Mouse (Mus musculus) CH12.LX (cell line): Measurements from ENCODE around the gene Mbl2. TPM values are rescaled to one million over a fixed set of nuclear protein-coding genes. Genes with fewer than 3 reads are reported as not detected.
A peak's percentile ranks its signal among the peaks of the same experiment; 100 is the strongest.

Experiments used
- DNase-seq: peaks from one replicate; pipeline ENCODE4 v3.0.0-alpha.2; 2013; ENCODE audit errors: extremely low read depth
- H3K27ac ChIP-seq: 2 replicates; pipeline ENCODE4 v1.5.1; 2012; ENCODE audit warnings: low read depth, mild to moderate bottlenecking, control low read depth, moderate library complexity; ENCODE audit not compliant: insufficient read depth
- H3K27me3 ChIP-seq: replicated peaks from 2 replicates; pipeline ENCODE3; 2012; ENCODE audit warnings: inconsistent platforms
- H3K36me3 ChIP-seq, 2 experiments: replicated peaks in 1 of 2; 2 replicates each; pipeline versions ENCODE3 to v1.6.1; 2012; ENCODE audit warnings: inconsistent platforms in 1 of 2, low read length in 1 of 2, mild to moderate bottlenecking in 1 of 2, mixed read lengths in 1 of 2, moderate library complexity in 1 of 2; ENCODE audit not compliant: control insufficient read depth in 1 of 2, insufficient read depth in 1 of 2
- H3K4me1 ChIP-seq, 2 experiments: 2 replicates each; pipeline ENCODE4 v1.6.1; 2012; ENCODE audit warnings: inconsistent platforms in 1 of 2, moderate library complexity in 1 of 2; ENCODE audit not compliant: insufficient read depth in 2 of 2, control insufficient read depth in 1 of 2
- H3K4me2 ChIP-seq: 2 replicates; pipeline ENCODE4 v1.6.1; 2012; ENCODE audit warnings: low read depth, mild to moderate bottlenecking, control low read depth; ENCODE audit not compliant: poor library complexity, insufficient read depth, severe bottlenecking
- H3K4me3 ChIP-seq, 3 experiments: fragments of 150-350 bp in 1 of 3; sonication (generic) in 1 of 3; replicated peaks in 1 of 3; 2 replicates each; pipeline versions ENCODE3 to v1.5.1; 2011 to 2012; ENCODE audit warnings: low read depth in 2 of 3, low read length in 2 of 3, mild to moderate bottlenecking in 2 of 3, moderate library complexity in 2 of 3, control low read depth in 1 of 3, improper control_type of control experiment in 1 of 3, inconsistent platforms in 1 of 3, mixed read lengths in 1 of 3; ENCODE audit not compliant: poor library complexity in 1 of 3
- H3K79me2 ChIP-seq: replicated peaks from 2 replicates; pipeline ENCODE4 v1.6.1; 2012; ENCODE audit warnings: mild to moderate bottlenecking, moderate library complexity; ENCODE audit not compliant: control insufficient read depth, poor library complexity, insufficient read depth, severe bottlenecking; ENCODE audit errors: extremely low read depth
- H3K9ac ChIP-seq: 2 replicates; pipeline ENCODE4 v1.6.1; 2012; ENCODE audit warnings: low read depth, mild to moderate bottlenecking, control low read depth, moderate library complexity; ENCODE audit not compliant: insufficient read depth
- H3K9me3 ChIP-seq: replicated peaks from 2 replicates; pipeline ENCODE3; 2012; ENCODE audit warnings: low read length, inconsistent platforms, mixed read lengths
- BHLHE40 ChIP-seq: IDR thresholded peaks from 2 replicates; pipeline ENCODE4 v1.6.1; 2011; ENCODE audit warnings: mild to moderate bottlenecking, low read depth, low read length, improper control_type of control experiment
- CHD1 ChIP-seq: IDR thresholded peaks from 2 replicates; pipeline ENCODE4 v1.6.1; 2012; ENCODE audit warnings: low read depth, low read length, improper control_type of control experiment, inconsistent platforms
- CHD2 ChIP-seq: IDR thresholded peaks from 2 replicates; pipeline ENCODE4 v1.6.1; 2011; ENCODE audit warnings: low read length, improper control_type of control experiment
- CTCF ChIP-seq, 2 experiments: IDR thresholded peaks in 1 of 2; conservative IDR thresholded peaks in 1 of 2; 2 replicates each; pipeline ENCODE4 v1.5.1; 2011 to 2012; ENCODE audit warnings: low read depth in 2 of 2, low read length in 2 of 2, improper control_type of control experiment in 1 of 2, inconsistent platforms in 1 of 2, mild to moderate bottlenecking in 1 of 2, moderate library complexity in 1 of 2
- ELF1 ChIP-seq: IDR thresholded peaks from 2 replicates; pipeline ENCODE4 v1.6.1; 2014; ENCODE audit warnings: low read depth, mild to moderate bottlenecking, inconsistent platforms, low read length, improper control_type of control experiment
- EP300 ChIP-seq: IDR thresholded peaks from 2 replicates; pipeline ENCODE4 v1.6.1; 2011; ENCODE audit warnings: low read length, improper control_type of control experiment
- ETS1 ChIP-seq: conservative IDR thresholded peaks from 2 replicates; pipeline ENCODE4 v1.6.1; 2012; ENCODE audit warnings: low read depth, mild to moderate bottlenecking, inconsistent platforms, low read length, improper control_type of control experiment, moderate library complexity
- GABPA ChIP-seq: IDR thresholded peaks from 2 replicates; pipeline ENCODE4 v1.6.1; 2012; ENCODE audit warnings: low read depth, low read length, improper control_type of control experiment, inconsistent platforms; ENCODE audit not compliant: insufficient replicate concordance
- HCFC1 ChIP-seq: IDR thresholded peaks from 2 replicates; pipeline ENCODE4 v1.6.1; 2012; ENCODE audit warnings: low read depth, mild to moderate bottlenecking, inconsistent platforms, low read length, improper control_type of control experiment
- IRF4 ChIP-seq: IDR thresholded peaks from 2 replicates; pipeline ENCODE4 v1.6.1; 2014; ENCODE audit warnings: low read depth, mild to moderate bottlenecking, inconsistent platforms, low read length, improper control_type of control experiment
- JUN ChIP-seq: IDR thresholded peaks from 2 replicates; pipeline ENCODE4 v1.6.1; 2011; ENCODE audit warnings: low read depth, mild to moderate bottlenecking, low read length, improper control_type of control experiment, moderate library complexity; ENCODE audit not compliant: insufficient read depth
- MAFK ChIP-seq: IDR thresholded peaks from 2 replicates; pipeline ENCODE4 v1.6.1; 2011; ENCODE audit warnings: low read length, improper control_type of control experiment; ENCODE audit not compliant: insufficient replicate concordance
- MAX ChIP-seq: IDR thresholded peaks from 2 replicates; pipeline ENCODE4 v1.6.1; 2011; ENCODE audit warnings: low read length, improper control_type of control experiment
- MEF2A ChIP-seq: IDR thresholded peaks from 2 replicates; pipeline ENCODE4 v1.6.1; 2014; ENCODE audit warnings: low read depth, mild to moderate bottlenecking, inconsistent platforms, low read length, improper control_type of control experiment, borderline replicate concordance
- MXI1 ChIP-seq: IDR thresholded peaks from 2 replicates; pipeline ENCODE4 v1.6.1; 2011; ENCODE audit warnings: mild to moderate bottlenecking, low read depth, low read length, improper control_type of control experiment
- MYC ChIP-seq: IDR thresholded peaks from 2 replicates; pipeline ENCODE4 v1.6.1; 2011; ENCODE audit warnings: low read depth, mild to moderate bottlenecking, improper control_type of control experiment, low read length
- NELFE ChIP-seq: IDR thresholded peaks from 2 replicates; pipeline ENCODE4 v1.6.1; 2011; ENCODE audit warnings: low read depth, low read length, improper control_type of control experiment
- NRF1 ChIP-seq: IDR thresholded peaks from 2 replicates; pipeline ENCODE4 v1.6.1; 2014; ENCODE audit warnings: low read depth, mild to moderate bottlenecking, inconsistent platforms, low read length, improper control_type of control experiment, moderate library complexity
- PAX5 ChIP-seq: IDR thresholded peaks from 2 replicates; pipeline ENCODE4 v1.6.1; 2012; ENCODE audit warnings: low read length, inconsistent platforms, mixed read lengths
- POLR2A ChIP-seq: IDR thresholded peaks from 2 replicates; pipeline ENCODE4 v1.6.1; 2011; ENCODE audit warnings: low read depth, mild to moderate bottlenecking, improper control_type of control experiment, low read length
- POLR2AphosphoS2 ChIP-seq: IDR thresholded peaks from 2 replicates; pipeline ENCODE4 v1.6.1; 2011; ENCODE audit warnings: low read depth, low read length, improper control_type of control experiment
- RAD21 ChIP-seq: IDR thresholded peaks from 2 replicates; pipeline ENCODE4 v1.6.1; 2011; ENCODE audit warnings: low read depth, mild to moderate bottlenecking, low read length, improper control_type of control experiment, moderate library complexity
- RCOR1 ChIP-seq: conservative IDR thresholded peaks from 2 replicates; pipeline ENCODE4 v1.6.1; 2012; ENCODE audit warnings: low read depth, mild to moderate bottlenecking, inconsistent platforms, low read length, improper control_type of control experiment
- SIN3A ChIP-seq: IDR thresholded peaks from 2 replicates; pipeline ENCODE4 v1.6.1; 2012; ENCODE audit warnings: low read length, improper control_type of control experiment, inconsistent platforms
- SMC3 ChIP-seq: IDR thresholded peaks from 2 replicates; pipeline ENCODE4 v1.6.1; 2011; ENCODE audit warnings: low read depth, low read length, improper control_type of control experiment
- TBP ChIP-seq: conservative IDR thresholded peaks from 2 replicates; pipeline ENCODE4 v1.6.1; 2011; ENCODE audit warnings: low read depth, low read length, improper control_type of control experiment
- TCF12 ChIP-seq: IDR thresholded peaks from 2 replicates; pipeline ENCODE4 v1.6.1; 2014; ENCODE audit warnings: low read depth, mild to moderate bottlenecking, inconsistent platforms, low read length, improper control_type of control experiment
- UBTF ChIP-seq: IDR thresholded peaks from 2 replicates; pipeline ENCODE4 v1.6.1; 2012; ENCODE audit warnings: low read depth, mild to moderate bottlenecking, inconsistent platforms, low read length, improper control_type of control experiment, moderate library complexity
- USF1 ChIP-seq: IDR thresholded peaks from 2 replicates; pipeline ENCODE4 v1.6.1; 2014; ENCODE audit warnings: low read depth, mild to moderate bottlenecking, inconsistent platforms, low read length, improper control_type of control experiment
- ZC3H11A ChIP-seq: IDR thresholded peaks from 2 replicates; pipeline ENCODE4 v1.6.1; 2012; ENCODE audit warnings: low read depth, mild to moderate bottlenecking, inconsistent platforms, low read length, improper control_type of control experiment
- ZNF384 ChIP-seq: IDR thresholded peaks from 2 replicates; pipeline ENCODE4 v1.6.1; 2012; ENCODE audit warnings: low read depth, low read length, improper control_type of control experiment, inconsistent platforms
- dilution Hi-C: fragments of 300-500 bp; cut with MboI; formaldehyde crosslinking; loops from 2 replicates; pipeline ENCODE4 v1.14.3; 2020; ENCODE audit warnings: low sequenced_read_pairs; ENCODE audit not compliant: extremely low pct_unique_long_range_greater_than_20kb, extremely low pct_ligation_motif_present
- in situ Hi-C: fragments of 300-500 bp; cut with MboI; formaldehyde crosslinking; loops from 3 replicates; pipeline ENCODE4 v1.14.3; 2019; ENCODE audit warnings: low sequenced_read_pairs, low pct_ligation_motif_present, low pct_unique_long_range_greater_than_20kb, mixed read lengths
- polyA plus RNA-seq: library from polyadenylated mRNA; unstranded; fragments of >175 nt; gene quantifications from 2 replicates; pipeline ENCODE4 v1.2.1, GENCODE M21; 2012; ENCODE audit warnings: low read depth; ENCODE audit not compliant: insufficient read length
- total RNA-seq, 2 experiments: library from RNA; depleted of rRNA; stranded (reverse); fragments of 300-350 nt in 1 of 2; fragments of >200 nt in 1 of 2; gene quantifications; 2 replicates each; pipeline ENCODE4 v1.2.3; 2012 to 2014

Gene Mbl2
- total and polyA plus RNA-seq, 3 experiments: not detected

DNA sequence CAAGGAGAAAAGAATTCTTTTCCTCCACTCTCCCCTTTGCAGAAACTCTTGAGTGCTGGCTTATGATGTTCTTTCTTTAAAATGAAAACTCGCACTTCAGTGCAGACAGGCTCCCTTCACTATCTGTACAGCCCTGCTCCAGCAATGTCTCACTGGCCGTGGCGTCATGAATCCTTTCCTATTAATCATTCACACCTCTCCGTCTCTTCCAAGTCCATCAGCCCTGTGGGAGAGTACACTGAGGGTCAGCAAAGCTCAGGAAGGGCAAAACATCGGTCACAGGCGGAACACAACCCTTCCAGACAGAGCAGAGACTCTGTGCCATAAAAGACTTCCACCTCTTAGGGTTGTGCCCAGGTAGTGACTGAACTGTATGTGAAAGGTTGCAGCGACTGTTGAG lies 30.6 kb upstream of the Mbl2 start:
- no peak for DNase-seq
- dilution Hi-C loops (no loop called here), in situ Hi-C loops (loop anchor here (10.0 kb wide), 1 partner anchor 377 kb away; no protein-coding TSS in a partner anchor)
- Histone ChIP-seq H3K27ac (no peak overlapping the region), H3K4me2 (no peak overlapping the region), H3K9me3 (no peaks in the 10 kb centered on the region), H3K79me2 (no peaks in the 10 kb centered on the region), H3K4me3 (no peak overlapping the region), H3K9ac (no peak overlapping the region), H3K27me3 (no peaks in the 10 kb centered on the region), H3K4me1 (no peaks in the 10 kb centered on the region; a peak in 1 of 4 replicates), H3K36me3 (no peaks in the 10 kb centered on the region)
- TF ChIP-seq JUN (no peak), MEF2A (no peak), NELFE (no peak), USF1 (no peak), ETS1 (no peak), CTCF (conservative IDR thresholded peaks at IDR 0.05 in 1 of 2, IDR thresholded peaks at IDR 0.05 in 1 of 2; ENCODE audit: low read depth in 2 of 2, low read length in 2 of 2) (no peak), SIN3A (no peak), MYC (no peak), POLR2AphosphoS2 (no peak), EP300 (no peak), POLR2A (no peak), MXI1 (no peak), CHD1 (no peak)

DNA sequence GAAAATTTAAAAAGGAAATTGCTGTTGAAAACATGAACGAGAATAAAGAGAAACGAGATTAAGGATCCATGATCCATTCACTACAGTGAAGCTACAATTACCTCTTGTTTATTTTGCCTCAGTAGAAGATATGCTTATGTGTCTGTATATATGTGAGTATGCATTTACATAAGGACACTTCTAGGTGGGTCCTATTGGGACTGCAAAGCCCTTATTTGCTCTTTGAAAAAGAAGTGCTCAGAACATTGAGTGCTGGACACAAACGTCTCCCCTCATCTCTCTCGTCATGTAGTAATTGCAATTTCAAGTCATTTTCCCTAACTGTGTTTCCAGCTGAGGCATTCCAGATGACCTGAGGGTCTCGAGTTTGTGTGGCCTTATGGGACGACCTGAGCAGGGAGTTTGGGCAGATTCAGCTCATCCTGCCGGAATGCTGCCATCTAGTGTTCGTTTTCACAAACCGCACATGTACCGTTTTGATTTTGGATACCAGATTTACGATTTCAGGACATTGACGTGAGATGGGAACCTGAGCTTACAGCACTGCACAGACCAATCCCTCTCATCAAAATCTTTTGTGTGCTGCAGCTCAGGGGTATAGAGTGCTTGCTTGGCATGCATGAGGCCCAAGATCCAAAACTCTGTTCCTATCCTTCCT lies 27.5 kb upstream of the Mbl2 start:
- dilution Hi-C loops: no loop called here
- peak; percentile 60 for DNase-seq
- H3K4me1 ChIP-seq: no peaks in the 10 kb centered on the region; a peak in 1 of 4 replicates
- TF ChIP-seq ZC3H11A (no peak), MXI1 (no peak), GABPA (no peak), RCOR1 (no peak), MAX (peak; percentile 70), RAD21 (peak; percentile 78), CHD2 (no peak), CHD1 (no peak), ZNF384 (no peak), ETS1 (no peak), EP300 (no peak), PAX5 (no peak), POLR2A (no peak), NRF1 (no peak), POLR2AphosphoS2 (no peak), SMC3 (peak; percentile 76), SIN3A (no peak), IRF4 (no peak), UBTF (no peak), USF1 (no peak), JUN (no peak), ELF1 (no peak), HCFC1 (no peak), TCF12 (no peak), BHLHE40 (no peak), TBP (no peak), MAFK (no peak), CTCF (conservative IDR thresholded peaks at IDR 0.05 in 1 of 2, IDR thresholded peaks at IDR 0.05 in 1 of 2; ENCODE audit: low read depth in 2 of 2, low read length in 2 of 2) (peak; percentile 79 to 83), NELFE (no peak)

More for the DNA sequence above, 27.5 kb upstream of the Mbl2 start:
- 0 out of 2 replicates have a peak overlapping the region, but pooled peaks have one; percentile 6 for H3K4me2 ChIP-seq
- no peaks in the 10 kb centered on the region for H3K79me2 ChIP-seq
- no peaks in the 10 kb centered on the region for H3K9me3 ChIP-seq
- in situ Hi-C loops: loop anchor here (10.0 kb wide), 1 partner anchor 380 kb away; no protein-coding TSS in a partner anchor
- no peak overlapping the region for H3K4me3 ChIP-seq
- no peak overlapping the region for H3K27ac ChIP-seq
- no peak overlapping the region for H3K9ac ChIP-seq
- no peaks in the 10 kb centered on the region for H3K27me3 ChIP-seq
- H3K36me3 ChIP-seq: no peaks in the 10 kb centered on the region
